Mouse (Mus musculus): ENCODE results near the gene Unc93a2.
"Not testable (repeated sequence)": the region's sequence is repeated elsewhere in the genome, so short reads cannot be mapped to it uniquely, and the experiment has no call there.

- not testable (repeated sequence) for TF ChIP-seq USF2 (conservative IDR thresholded peaks at IDR 0.05; ENCODE audit: low read depth, low read length); HCFC1 (IDR thresholded peaks at IDR 0.05; ENCODE audit: low read depth, low read length)
Observed at GRCm38 (mm10) chr17:7315693-7316382, 69.4 kb downstream of the Unc93a2 start.

Measured in CH12.LX (cell line).